Mouse (Mus musculus): ENCODE data around the gene Gm21477.
"Not testable (repeated sequence)": the region's sequence is repeated elsewhere in the genome, so short reads cannot be mapped to it uniquely, and the experiment has no call there.

The Gm21477 gene

GRCm38 (mm10) chrY:87116521-87116920, at the start of gene Gm21477:
Gm21477 (plus strand) TSS chrY:87116821.
- CTCF ChIA-PET, result not testable (repeated sequence)
